ENCODE assay signal across 24 mouse cellular contexts in genomic region chr16:66761546-66762473, GRCm38 (mm10).
DNase-seq lines count a peak whose midpoint lies in the region; ATAC-seq lines count a peak whose summit lies in the region.
"Had no signal": no experiment of that assay in that cellular context is flagged by ENCODE, and none has a peak within 500 bp of the region (broad histone marks: within the 10 kb centered on the region; RNA-seq: fewer than 3 reads in every experiment).

No protein-coding gene starts in this region.

- H3K4me3 ChIP-seq in hindbrain, embryonic 12.5 days: no peak overlapping the region
- no peak overlapping the region for H3K4me3 ChIP-seq in hindbrain, embryonic 16.5 days (ENCODE audit: low read length)
- no peak overlapping the region for H3K4me3 ChIP-seq in forebrain, embryonic 14.5 days (ENCODE audit: low read depth, low read length)
- H3K4me3 ChIP-seq in limb, embryonic 10.5 days: no peak overlapping the region
- H3K4me3 ChIP-seq: embryonic facial prominence, embryonic 10.5 days; heart, adult 2 months; heart, embryonic 15.5 days had no signal

- H3K9ac ChIP-seq in hindbrain, embryonic 12.5 days: no peak overlapping the region
- H3K9ac ChIP-seq in hindbrain, embryonic 16.5 days (ENCODE audit: low read depth, low read length): no peak overlapping the region
- H3K9ac ChIP-seq in forebrain, embryonic 14.5 days (ENCODE audit: low read length): no peak overlapping the region
- H3K9ac ChIP-seq: heart, embryonic 15.5 days had no signal

- H3K27me3 ChIP-seq in hindbrain, embryonic 12.5 days: no peaks in the 10 kb centered on the region
- no peaks in the 10 kb centered on the region for H3K27me3 ChIP-seq in hindbrain, embryonic 16.5 days (replicated peaks; ENCODE audit: control insufficient read depth, insufficient read depth, low read length)
- H3K27me3 ChIP-seq in forebrain, embryonic 14.5 days (replicated peaks; ENCODE audit: control insufficient read depth, insufficient read depth, low read length): no peaks in the 10 kb centered on the region
- H3K27me3 ChIP-seq in limb, embryonic 10.5 days (ENCODE audit: low read depth, poor library complexity, severe bottlenecking): no peaks in the 10 kb centered on the region
- H3K27me3 ChIP-seq: heart, embryonic 15.5 days had no signal

- no peaks in the 10 kb centered on the region for H3K36me3 ChIP-seq in hindbrain, embryonic 12.5 days
- H3K36me3 ChIP-seq in hindbrain, embryonic 16.5 days (ENCODE audit: control insufficient read depth, insufficient read depth, low read length): no peaks in the 10 kb centered on the region
- no peaks in the 10 kb centered on the region for H3K36me3 ChIP-seq in forebrain, embryonic 14.5 days (ENCODE audit: control insufficient read depth, insufficient read depth, low read length)
- no peaks in the 10 kb centered on the region for H3K36me3 ChIP-seq in limb, embryonic 10.5 days
- H3K36me3 ChIP-seq: embryonic facial prominence, embryonic 10.5 days; G1E; heart, embryonic 15.5 days had no signal

- peak; percentile 5 for DNase-seq in embryo, embryonic 10.5 days (ENCODE audit: low spot score)
- DNase-seq in embryo, embryonic 10 days (ENCODE audit: low spot score): no peak
- peak; percentile 3 for DNase-seq in R1 (ENCODE audit: low read depth, low spot score)
- DNase-seq in forebrain, embryonic 14.5 days (ENCODE audit: low spot score): peak; percentile 39
- no peak for DNase-seq in adrenal gland, adult 18-20 months (ENCODE audit: low spot score in 2 of 2)
- no peak for DNase-seq in limb, embryonic 10.5 days (ENCODE audit: low spot score)
- DNase-seq: adrenal gland, adult 2 months; adrenal gland, postnatal 25 days; B cell, adult 2 months; cerebellum, adult 8-10 months; cerebellum, postnatal 14 days; gastrocnemius, postnatal 14 days; heart, adult 2 months; heart, postnatal 14 days; kidney, adult 18-20 months had no signal

- peak; percentile 32; the same call in 1 of the 2 replicates for ATAC-seq in hindbrain, embryonic 12.5 days (ENCODE audit: low FRiP score)
- ATAC-seq in hindbrain, embryonic 16.5 days: no peak
- 0 out of 2 replicates have a peak, but pooled peaks have one; percentile 23 for ATAC-seq in forebrain, embryonic 14.5 days
- ATAC-seq: activated CD4-positive, CD25-positive, alpha-beta regulatory T cell, adult 4 months; CD4-positive, CD25-positive, alpha-beta regulatory T cell, adult 4 months; hindbrain, postnatal 0 days had no signal

- no peak overlapping the region for H3K4me2 ChIP-seq in hindbrain, embryonic 12.5 days (replicated peaks)
- H3K4me2 ChIP-seq in hindbrain, embryonic 16.5 days (ENCODE audit: low read length): no peak overlapping the region
- H3K4me2 ChIP-seq in forebrain, embryonic 14.5 days (ENCODE audit: low read length): no peak overlapping the region
- H3K4me2 ChIP-seq: heart, embryonic 11.5 days; heart, embryonic 15.5 days had no signal

- H3K4me1 ChIP-seq in hindbrain, embryonic 12.5 days: no peaks in the 10 kb centered on the region
- H3K4me1 ChIP-seq in hindbrain, embryonic 16.5 days (ENCODE audit: control insufficient read depth, insufficient read depth, low read depth, low read length): no peaks in the 10 kb centered on the region
- no peaks in the 10 kb centered on the region for H3K4me1 ChIP-seq in forebrain, embryonic 14.5 days (ENCODE audit: control insufficient read depth, insufficient read depth, low read length)
- H3K4me1 ChIP-seq in limb, embryonic 10.5 days: no peaks in the 10 kb centered on the region
- H3K4me1 ChIP-seq: embryonic facial prominence, embryonic 10.5 days; heart, embryonic 15.5 days had no signal

- no peaks in the 10 kb centered on the region for H3K9me3 ChIP-seq in hindbrain, embryonic 12.5 days (replicated peaks)
- no peaks in the 10 kb centered on the region for H3K9me3 ChIP-seq in hindbrain, embryonic 16.5 days (ENCODE audit: control insufficient read depth, low read length)
- no peaks in the 10 kb centered on the region for H3K9me3 ChIP-seq in forebrain, embryonic 14.5 days (replicated peaks; ENCODE audit: control insufficient read depth, low read length)
- H3K9me3 ChIP-seq in limb, embryonic 10.5 days (replicated peaks): no peaks in the 10 kb centered on the region
- H3K9me3 ChIP-seq: embryonic facial prominence, embryonic 10.5 days; G1E; heart, embryonic 15.5 days had no signal

- no peak overlapping the region for H3K27ac ChIP-seq in hindbrain, embryonic 12.5 days
- no peak overlapping the region for H3K27ac ChIP-seq in hindbrain, embryonic 16.5 days (ENCODE audit: low read depth, low read length)
- no peak overlapping the region for H3K27ac ChIP-seq in forebrain, embryonic 14.5 days (ENCODE audit: low read depth, low read length)
- H3K27ac ChIP-seq in limb, embryonic 10.5 days: no peak overlapping the region
- H3K27ac ChIP-seq: embryonic facial prominence, embryonic 10.5 days; heart, adult 2 months; heart, embryonic 15.5 days; hindbrain, postnatal 0 days had no signal

Comparison
In these comparisons a context has a peak if more than half of its experiments do, and no peak if none do; other contexts are left out.
1. DNase-seq: peak in embryo, embryonic 10.5 days (single experiment), R1 (single experiment) and forebrain, embryonic 14.5 days (single experiment); none in embryo, embryonic 10 days (single experiment), adrenal gland, adult 18-20 months (0 of 2) and limb, embryonic 10.5 days (single experiment).